Mouse (Mus musculus) MEL (cell line): ENCODE data around the gene Cntnap2. TPM values are rescaled to one million over a fixed set of nuclear protein-coding genes. Genes with fewer than 3 reads are reported as not detected.

Experiments
- DNase-seq: peaks from one replicate; pipeline ENCODE4 v3.0.0; 2011; ENCODE audit warnings: low read depth, low spot score
- H3K27ac ChIP-seq: 2 replicates; pipeline ENCODE4 v1.5.1; 2012; ENCODE audit warnings: low read depth, mild to moderate bottlenecking, control low read depth, low read length, moderate library complexity; ENCODE audit not compliant: control insufficient read depth
- H3K27me3 ChIP-seq, 2 experiments: fragments of 150-350 bp in 1 of 2; sonication (generic) in 1 of 2; 2 replicates each; pipeline ENCODE4 v1.6.1; 2012; ENCODE audit warnings: low read length in 2 of 2, mild to moderate bottlenecking in 2 of 2, improper control_type of control experiment in 1 of 2, moderate library complexity in 1 of 2; ENCODE audit not compliant: insufficient read depth in 2 of 2, control insufficient read depth in 1 of 2
- H3K36me3 ChIP-seq, 2 experiments: 2 replicates each; pipeline ENCODE4 v1.6.1; 2012 to 2014; ENCODE audit warnings: low read length in 2 of 2, improper control_type of control experiment in 1 of 2, inconsistent platforms in 1 of 2, mild to moderate bottlenecking in 1 of 2; ENCODE audit not compliant: insufficient read depth in 2 of 2, control insufficient read depth in 1 of 2
- H3K4me1 ChIP-seq, 2 experiments: fragments of 150-350 bp in 1 of 2; sonication (generic) in 1 of 2; 2 replicates each; pipeline ENCODE4 v1.6.1; 2012; ENCODE audit warnings: low read length in 2 of 2, improper control_type of control experiment in 1 of 2, mild to moderate bottlenecking in 1 of 2; ENCODE audit not compliant: insufficient read depth in 2 of 2, control insufficient read depth in 1 of 2
- H3K4me3 ChIP-seq, 2 experiments: fragments of 150-350 bp in 1 of 2; sonication (generic) in 1 of 2; 2 replicates each; pipeline ENCODE4 v1.5.1; 2012; ENCODE audit warnings: low read depth in 2 of 2, low read length in 2 of 2, mild to moderate bottlenecking in 2 of 2, moderate library complexity in 2 of 2, control low read depth in 1 of 2, improper control_type of control experiment in 1 of 2; ENCODE audit not compliant: control insufficient read depth in 1 of 2, insufficient read depth in 1 of 2
- H3K79me2 ChIP-seq: 2 replicates; pipeline ENCODE4 v1.6.1; 2012; ENCODE audit warnings: mild to moderate bottlenecking, low read length, moderate library complexity; ENCODE audit not compliant: control insufficient read depth, poor library complexity, insufficient read depth
- H3K9ac ChIP-seq: 2 replicates; pipeline ENCODE4 v1.6.1; 2012; ENCODE audit warnings: low read depth, mild to moderate bottlenecking, control low read depth, low read length, moderate library complexity; ENCODE audit not compliant: control insufficient read depth, poor library complexity, severe bottlenecking
- H3K9me3 ChIP-seq: fragments of 150-350 bp; sonication (generic); replicated peaks from 2 replicates; pipeline ENCODE4 v1.6.1; 2012; ENCODE audit warnings: mild to moderate bottlenecking, low read length, improper control_type of control experiment, moderate library complexity; ENCODE audit not compliant: insufficient read depth
- E2F4 ChIP-seq: IDR thresholded peaks from 2 replicates; pipeline ENCODE4 v1.6.1; 2011; ENCODE audit warnings: low read depth, low read length, improper control_type of control experiment, borderline replicate concordance
- EP300 ChIP-seq, 2 experiments: IDR thresholded peaks; 2 replicates each; pipeline ENCODE4 v1.6.1; 2011; ENCODE audit warnings: improper control_type of control experiment in 2 of 2, low read length in 2 of 2, low read depth in 1 of 2, mild to moderate bottlenecking in 1 of 2
- GATA1 ChIP-seq: IDR thresholded peaks from 2 replicates; pipeline ENCODE4 v1.6.1; 2011; ENCODE audit warnings: low read depth, low read length, improper control_type of control experiment
- HCFC1 ChIP-seq: IDR thresholded peaks from 2 replicates; pipeline ENCODE4 v1.6.1; 2012; ENCODE audit warnings: low read depth, mild to moderate bottlenecking, inconsistent platforms, low read length, improper control_type of control experiment, moderate library complexity
- NRF1 ChIP-seq: IDR thresholded peaks from 2 replicates; pipeline ENCODE4 v1.6.1; 2014; ENCODE audit warnings: low read depth, mild to moderate bottlenecking, inconsistent platforms, low read length, improper control_type of control experiment, moderate library complexity; ENCODE audit not compliant: poor library complexity, insufficient read depth, severe bottlenecking
- POLR2AphosphoS5 ChIP-seq: IDR thresholded peaks from 2 replicates; pipeline ENCODE4 v1.6.1; 2012; ENCODE audit warnings: low read depth, borderline replicate concordance, mild to moderate bottlenecking, inconsistent platforms, low read length, moderate library complexity, mixed read lengths
- RAD21 ChIP-seq: IDR thresholded peaks from 2 replicates; pipeline ENCODE4 v1.6.1; 2011; ENCODE audit warnings: mild to moderate bottlenecking, low read depth, low read length, improper control_type of control experiment
- SMC3 ChIP-seq: IDR thresholded peaks from 2 replicates; pipeline ENCODE4 v1.6.1; 2011; ENCODE audit warnings: low read depth, low read length, improper control_type of control experiment
- TBP ChIP-seq: IDR thresholded peaks from 2 replicates; pipeline ENCODE4 v1.8.0; 2011; ENCODE audit warnings: low read depth, low read length, improper control_type of control experiment
- TCF12 ChIP-seq: IDR thresholded peaks from 2 replicates; pipeline ENCODE4 v1.6.1; 2014; ENCODE audit warnings: low read depth, mild to moderate bottlenecking, inconsistent platforms, low read length, improper control_type of control experiment, moderate library complexity
- UBTF ChIP-seq: IDR thresholded peaks from 2 replicates; pipeline ENCODE4 v1.6.1; 2012; ENCODE audit warnings: low read depth, mild to moderate bottlenecking, inconsistent platforms, low read length, improper control_type of control experiment, moderate library complexity, borderline replicate concordance; ENCODE audit not compliant: insufficient read depth
- USF1 ChIP-seq: IDR thresholded peaks from 2 replicates; pipeline ENCODE4 v1.6.1; 2014; ENCODE audit warnings: low read depth, mild to moderate bottlenecking, inconsistent platforms, low read length, improper control_type of control experiment, moderate library complexity
- polyA plus RNA-seq, 2 experiments: library from polyadenylated mRNA; stranded (reverse) in 1 of 2; unstranded in 1 of 2; fragments of >175 nt in 1 of 2; fragments of >200 nt in 1 of 2; gene quantifications; 2 replicates each; pipeline versions ENCODE4 v1.2.1 to v1.2.4; 2012; ENCODE audit warnings: low replicate concordance in 2 of 2, low read depth in 1 of 2; ENCODE audit not compliant: insufficient read length in 2 of 2, insufficient read depth in 1 of 2, missing spikeins in 1 of 2
- total RNA-seq: library from RNA; depleted of rRNA; stranded (reverse); fragments of 300-350 nt; gene quantifications from 2 replicates; pipeline ENCODE4 v1.2.3, GENCODE M21; 2012

Gene Cntnap2
- total and polyA plus RNA-seq, 3 experiments: 0.01 TPM; not detected in 2

GRCm38 (mm10) chr6:45258047-45258446 lies 198.9 kb downstream of the Cntnap2 start:
- H3K9me3 ChIP-seq: no peaks in the 10 kb centered on the region
- H3K79me2 ChIP-seq: no peaks in the 10 kb centered on the region
- no peak overlapping the region for H3K27ac ChIP-seq
- DNase-seq: no peak
- H3K4me1 ChIP-seq: no peaks in the 10 kb centered on the region
- no peaks in the 10 kb centered on the region for H3K27me3 ChIP-seq
- H3K36me3 ChIP-seq: no peaks in the 10 kb centered on the region
- H3K4me3 ChIP-seq: no peak overlapping the region
- no peak overlapping the region for H3K9ac ChIP-seq
- TF ChIP-seq UBTF: no peak
- TF ChIP-seq HCFC1: no peak
- no peak for TF ChIP-seq GATA1

GRCm38 (mm10) chr6:45271537-45271936 lies 212.4 kb downstream of the Cntnap2 start:
- Histone ChIP-seq H3K4me1 (no peaks in the 10 kb centered on the region), H3K27me3 (no peaks in the 10 kb centered on the region), H3K4me3 (no peak overlapping the region), H3K9ac (no peak overlapping the region), H3K79me2 (no peaks in the 10 kb centered on the region), H3K36me3 (no peaks in the 10 kb centered on the region), H3K27ac (no peak overlapping the region), H3K9me3 (no peaks in the 10 kb centered on the region)
- peak; percentile 2 for DNase-seq
- no peak for TF ChIP-seq RAD21

GRCm38 (mm10) chr6:45273259-45273775 lies 214.2 kb downstream of the Cntnap2 start:
- Histone ChIP-seq H3K79me2 (no peaks in the 10 kb centered on the region), H3K36me3 (no peaks in the 10 kb centered on the region), H3K4me3 (no peak overlapping the region), H3K27ac (no peak overlapping the region), H3K9me3 (no peaks in the 10 kb centered on the region), H3K9ac (no peak overlapping the region), H3K4me1 (no peaks in the 10 kb centered on the region), H3K27me3 (no peaks in the 10 kb centered on the region)
- TF ChIP-seq TCF12: no peak
- TF ChIP-seq EP300 (IDR thresholded peaks at IDR 0.05; ENCODE audit: low read depth in 1 of 2, low read length in 2 of 2): no peak
- no peak for TF ChIP-seq HCFC1
- no peak for TF ChIP-seq RAD21
- no peak for TF ChIP-seq SMC3
- TF ChIP-seq USF1: no peak
- no peak for DNase-seq

- Histone ChIP-seq H3K9me3 (no peaks in the 10 kb centered on the region), H3K79me2 (no peaks in the 10 kb centered on the region), H3K4me3 (no peak overlapping the region), H3K4me1 (no peaks in the 10 kb centered on the region), H3K36me3 (no peaks in the 10 kb centered on the region), H3K9ac (no peak overlapping the region), H3K27ac (no peak overlapping the region), H3K27me3 (no peaks in the 10 kb centered on the region)
- no peak for DNase-seq
- TF ChIP-seq POLR2AphosphoS5 (no peak), NRF1 (no peak), E2F4 (no peak), USF1 (no peak), TBP (no peak), RAD21 (no peak)
These were observed 231.0 kb downstream of the Cntnap2 start for GRCm38 (mm10) chr6:45290154-45290553.
